Comparison of ENCODE assay signal across 7 mouse cellular contexts in the genomic region with DNA sequence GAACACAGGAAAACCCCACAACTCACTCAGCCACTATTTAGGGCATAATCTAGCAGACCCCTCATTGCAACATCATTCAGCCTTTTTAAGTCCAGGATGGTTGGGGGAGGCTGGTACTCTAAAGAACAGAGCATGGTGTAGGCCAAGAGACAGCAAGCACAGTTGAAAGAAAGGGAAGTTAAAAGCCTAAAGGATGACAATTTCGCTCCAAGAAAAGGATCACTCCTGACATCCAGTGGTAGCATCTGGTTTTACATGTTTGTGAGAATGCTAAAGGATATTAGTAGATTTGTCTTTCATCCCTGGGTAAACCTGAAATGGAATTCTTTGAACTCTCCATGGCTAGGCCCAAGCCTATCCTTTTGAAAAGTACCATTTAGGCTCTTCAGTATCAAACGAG. TPM values are rescaled to one million over a fixed set of nuclear protein-coding genes. Genes with fewer than 3 reads are reported as not detected.
DNase-seq lines count a peak whose midpoint lies in the region; ATAC-seq lines count a peak whose summit lies in the region.

No protein-coding gene starts in this region.

- peak; percentile 59 for DNase-seq in intestine, embryonic 14.5 days (ENCODE audit: low spot score)
- peak; percentile 52 for DNase-seq in MEL-GATA-1-ER (ENCODE audit: extremely low read depth, low read depth)
- peak; percentile 47 to 52 for DNase-seq in cerebellum, postnatal 14 days
- DNase-seq in kidney, adult 8-10 months: peak; percentile 10 to 27
- peak; percentile 9 for DNase-seq in lung, postnatal 25 days (ENCODE audit: low spot score)
- no peak for DNase-seq in yolk sac, embryonic 10.5 days (ENCODE audit: low spot score)

- 21% methylated on average over 2 of the region's 2 CpGs for whole genome bisulfite sequencing in intestine, embryonic 14.5 days
- WGBS in intestine, embryonic 16.5 days: 30% methylated on average over 2 of the region's 2 CpGs

- no peaks in the 10 kb centered on the region for H3K9me3 ChIP-seq in intestine, embryonic 14.5 days (ENCODE audit: control insufficient read depth, low read length)
- H3K9me3 ChIP-seq in intestine, embryonic 16.5 days (ENCODE audit: control insufficient read depth, low read length): no peaks in the 10 kb centered on the region

- H3K36me3 ChIP-seq in intestine, embryonic 14.5 days (ENCODE audit: control insufficient read depth, insufficient read depth, low read length): no peaks in the 10 kb centered on the region
- H3K36me3 ChIP-seq in intestine, embryonic 16.5 days (ENCODE audit: control insufficient read depth, insufficient read depth, low read length): no peaks in the 10 kb centered on the region

- H3K9ac ChIP-seq in intestine, embryonic 14.5 days (ENCODE audit: low read length): no peak overlapping the region
- no peak overlapping the region for H3K9ac ChIP-seq in intestine, embryonic 16.5 days (ENCODE audit: low read depth, low read length)

- no peak overlapping the region for H3K4me3 ChIP-seq in intestine, embryonic 14.5 days (ENCODE audit: low read depth, low read length)
- no peak overlapping the region for H3K4me3 ChIP-seq in intestine, embryonic 16.5 days (ENCODE audit: low read length)

- ATAC-seq in intestine, embryonic 14.5 days (replicated peaks; ENCODE audit: low FRiP score, low TSS enrichment, low read depth): 0 out of 2 replicates have a peak, but pooled peaks have one; percentile 40
- ATAC-seq in intestine, embryonic 16.5 days: no peak

- no peaks in the 10 kb centered on the region for H3K4me1 ChIP-seq in intestine, embryonic 14.5 days (replicated peaks; ENCODE audit: control insufficient read depth, insufficient read depth, low read length)
- no peaks in the 10 kb centered on the region for H3K4me1 ChIP-seq in intestine, embryonic 16.5 days (ENCODE audit: control insufficient read depth, insufficient read depth, low read length)

- H3K27ac ChIP-seq in intestine, embryonic 14.5 days (ENCODE audit: low read depth): no peak overlapping the region
- no peak overlapping the region for H3K27ac ChIP-seq in intestine, embryonic 16.5 days (ENCODE audit: low read length)

- no peaks in the 10 kb centered on the region for H3K27me3 ChIP-seq in intestine, embryonic 14.5 days (replicated peaks; ENCODE audit: control insufficient read depth, insufficient read depth, low read length)
- H3K27me3 ChIP-seq in intestine, embryonic 16.5 days (replicated peaks; ENCODE audit: control insufficient read depth, insufficient read depth, low read length): no peaks in the 10 kb centered on the region

- H3K4me2 ChIP-seq in intestine, embryonic 14.5 days (ENCODE audit: low read length): no peak overlapping the region
- no peak overlapping the region for H3K4me2 ChIP-seq in intestine, embryonic 16.5 days (ENCODE audit: low read depth, low read length)

RNA-seq across cellular contexts. Expression of gene Dnah7b, which starts 43.9 kb away (rescaled TPM):
- 1.8 and 2.1 TPM in 2 replicates for polyA plus RNA-seq in intestine, embryonic 14.5 days (2014; fragmentation: Nextera tagmentation; extraction: Ambion mirVana)
- 0.53 and 0.61 TPM in 2 replicates for polyA plus RNA-seq in intestine, embryonic 16.5 days (2015; fragmentation: Nextera tagmentation; extraction: Ambion mirVana)
